In genomic region chr2:146802973-146803372, GRCm38 (mm10) we compare ENCODE assay signal across 22 mouse cellular contexts. TPM values are rescaled to one million over a fixed set of nuclear protein-coding genes. Genes with fewer than 3 reads are reported as not detected.
A peak's percentile ranks its signal among the peaks of the same experiment; 100 is the strongest.
DNase-seq lines count a peak whose midpoint lies in the region; ATAC-seq and TF ChIP-seq lines count a peak whose summit lies in the region.
"Had no signal": no experiment of that assay in that cellular context is flagged by ENCODE, and none has a peak within 500 bp of the region (broad histone marks: within the 10 kb centered on the region; RNA-seq: fewer than 3 reads in every experiment).

No protein-coding gene starts in this region.

- no peaks in the 10 kb centered on the region for H3K27me3 ChIP-seq in embryonic facial prominence, embryonic 12.5 days
- H3K27me3 ChIP-seq in embryonic facial prominence, embryonic 10.5 days (replicated peaks; ENCODE audit: low read depth, poor library complexity, severe bottlenecking): no peaks in the 10 kb centered on the region
- no peaks in the 10 kb centered on the region for H3K27me3 ChIP-seq in hindbrain, embryonic 13.5 days
- no peaks in the 10 kb centered on the region for H3K27me3 ChIP-seq in hindbrain, embryonic 14.5 days (ENCODE audit: control insufficient read depth, insufficient read depth, low read length)
- no peaks in the 10 kb centered on the region for H3K27me3 ChIP-seq in midbrain, postnatal 0 days (ENCODE audit: insufficient read depth, low read length)
- H3K27me3 ChIP-seq in midbrain, embryonic 11.5 days (ENCODE audit: control insufficient read depth, insufficient read depth, low read length): no peaks in the 10 kb centered on the region
- H3K27me3 ChIP-seq: CH12.LX; hindbrain, embryonic 12.5 days had no signal

- no peaks in the 10 kb centered on the region for H3K4me1 ChIP-seq in embryonic facial prominence, embryonic 12.5 days
- H3K4me1 ChIP-seq in embryonic facial prominence, embryonic 10.5 days: no peaks in the 10 kb centered on the region
- H3K4me1 ChIP-seq in hindbrain, embryonic 13.5 days (replicated peaks): no peaks in the 10 kb centered on the region
- no peaks in the 10 kb centered on the region for H3K4me1 ChIP-seq in hindbrain, embryonic 14.5 days (replicated peaks; ENCODE audit: control insufficient read depth, insufficient read depth, low read length)
- no peaks in the 10 kb centered on the region for H3K4me1 ChIP-seq in midbrain, postnatal 0 days (ENCODE audit: insufficient read depth, low read length)
- no peaks in the 10 kb centered on the region for H3K4me1 ChIP-seq in midbrain, embryonic 11.5 days (ENCODE audit: control insufficient read depth, insufficient read depth, low read length)
- H3K4me1 ChIP-seq: forebrain, embryonic 10.5 days; hindbrain, embryonic 12.5 days had no signal

- peak; percentile 60; the same call in 1 of the 2 replicates for ATAC-seq in embryonic facial prominence, embryonic 12.5 days (ENCODE audit: insufficient number of reproducible peaks, insufficient read depth, low FRiP score, low TSS enrichment)
- ATAC-seq in hindbrain, embryonic 13.5 days (ENCODE audit: low FRiP score): 0 out of 2 replicates have a peak, but pooled peaks have one; percentile 46
- ATAC-seq in hindbrain, embryonic 14.5 days (ENCODE audit: low FRiP score): no peak
- ATAC-seq in midbrain, postnatal 0 days (ENCODE audit: low FRiP score): 0 out of 2 replicates have a peak, but pooled peaks have one; percentile 7
- ATAC-seq in midbrain, embryonic 11.5 days (ENCODE audit: low FRiP score): no peak
- ATAC-seq: activated CD4-positive, CD25-positive, alpha-beta regulatory T cell, adult 4 months; forebrain, embryonic 14.5 days; hindbrain, postnatal 0 days; inflammation-experienced regulatory T-cells, adult 6 months; intestine, embryonic 16.5 days had no signal

- no peak overlapping the region for H3K27ac ChIP-seq in embryonic facial prominence, embryonic 12.5 days
- no peak overlapping the region for H3K27ac ChIP-seq in embryonic facial prominence, embryonic 10.5 days (replicated peaks)
- no peak overlapping the region for H3K27ac ChIP-seq in hindbrain, embryonic 13.5 days
- H3K27ac ChIP-seq in hindbrain, embryonic 14.5 days: no peak overlapping the region
- no peak overlapping the region for H3K27ac ChIP-seq in midbrain, postnatal 0 days (ENCODE audit: low read depth, low read length)
- no peak overlapping the region for H3K27ac ChIP-seq in midbrain, embryonic 11.5 days (ENCODE audit: low read depth, low read length)
- H3K27ac ChIP-seq: forebrain, embryonic 10.5 days; hindbrain, embryonic 12.5 days; hindbrain, postnatal 0 days had no signal

- H3K4me2 ChIP-seq in embryonic facial prominence, embryonic 12.5 days (replicated peaks): no peak overlapping the region
- no peak overlapping the region for H3K4me2 ChIP-seq in hindbrain, embryonic 13.5 days
- no peak overlapping the region for H3K4me2 ChIP-seq in hindbrain, embryonic 14.5 days (replicated peaks)
- H3K4me2 ChIP-seq in midbrain, postnatal 0 days (ENCODE audit: low read depth, low read length, poor library complexity, severe bottlenecking): no peak overlapping the region
- H3K4me2 ChIP-seq in midbrain, embryonic 11.5 days: no peak overlapping the region
- H3K4me2 ChIP-seq: hindbrain, embryonic 12.5 days had no signal

- H3K9me3 ChIP-seq in embryonic facial prominence, embryonic 12.5 days: no peaks in the 10 kb centered on the region
- H3K9me3 ChIP-seq in embryonic facial prominence, embryonic 10.5 days: no peaks in the 10 kb centered on the region
- no peaks in the 10 kb centered on the region for H3K9me3 ChIP-seq in hindbrain, embryonic 13.5 days
- peaks cover 5% of the 10 kb centered on the region; the same call in 1 of the 2 replicates for H3K9me3 ChIP-seq in hindbrain, embryonic 14.5 days (ENCODE audit: control insufficient read depth, low read length)
- no peaks in the 10 kb centered on the region for H3K9me3 ChIP-seq in midbrain, postnatal 0 days (ENCODE audit: low read length)
- H3K9me3 ChIP-seq in midbrain, embryonic 11.5 days (ENCODE audit: control insufficient read depth, low read length): no peaks in the 10 kb centered on the region
- H3K9me3 ChIP-seq: forebrain, embryonic 10.5 days; hindbrain, embryonic 12.5 days had no signal

- H3K4me3 ChIP-seq in embryonic facial prominence, embryonic 12.5 days: no peak overlapping the region
- no peak overlapping the region for H3K4me3 ChIP-seq in embryonic facial prominence, embryonic 10.5 days
- H3K4me3 ChIP-seq in hindbrain, embryonic 13.5 days: no peak overlapping the region
- H3K4me3 ChIP-seq in hindbrain, embryonic 14.5 days (replicated peaks; ENCODE audit: low read length): no peak overlapping the region
- H3K4me3 ChIP-seq in midbrain, postnatal 0 days (ENCODE audit: low read depth, low read length): no peak overlapping the region
- H3K4me3 ChIP-seq in midbrain, embryonic 11.5 days (ENCODE audit: low read depth, low read length): no peak overlapping the region
- H3K4me3 ChIP-seq: forebrain, embryonic 10.5 days; hindbrain, embryonic 12.5 days had no signal

- H3K36me3 ChIP-seq in embryonic facial prominence, embryonic 12.5 days: no peaks in the 10 kb centered on the region
- H3K36me3 ChIP-seq in embryonic facial prominence, embryonic 10.5 days (replicated peaks): no peaks in the 10 kb centered on the region
- H3K36me3 ChIP-seq in hindbrain, embryonic 13.5 days: no peaks in the 10 kb centered on the region
- H3K36me3 ChIP-seq in hindbrain, embryonic 14.5 days (replicated peaks; ENCODE audit: control insufficient read depth, insufficient read depth): no peaks in the 10 kb centered on the region
- no peaks in the 10 kb centered on the region for H3K36me3 ChIP-seq in midbrain, postnatal 0 days (ENCODE audit: insufficient read depth, low read length)
- no peaks in the 10 kb centered on the region for H3K36me3 ChIP-seq in midbrain, embryonic 11.5 days (ENCODE audit: control insufficient read depth, insufficient read depth, low read length)
- H3K36me3 ChIP-seq: forebrain, embryonic 10.5 days; hindbrain, embryonic 12.5 days had no signal

- TF ChIP-seq CTCF in midbrain, postnatal 0 days (IDR thresholded peaks at IDR 0.05): no peak

- no peak for DNase-seq in embryonic facial prominence, embryonic 10.5 days (ENCODE audit: low spot score)
- DNase-seq in hindbrain, embryonic 14.5 days (ENCODE audit: low spot score): no peak
- DNase-seq in midbrain, postnatal 0 days (ENCODE audit: low spot score): no peak
- no peak for DNase-seq in midbrain, embryonic 11.5 days (ENCODE audit: low spot score, missing footprints)
- DNase-seq in B cell, adult 2 months: no peak
- DNase-seq: adrenal gland, postnatal 10 days; adrenal gland, postnatal 36 days; cerebellum, adult 2 months; cerebellum, adult 9-11 months; cerebellum, postnatal 25 days; gastrocnemius, postnatal 25 days; heart, adult 18-20 months had no signal

- H3K9ac ChIP-seq in embryonic facial prominence, embryonic 12.5 days: no peak overlapping the region
- H3K9ac ChIP-seq in hindbrain, embryonic 13.5 days: no peak overlapping the region
- H3K9ac ChIP-seq in hindbrain, embryonic 14.5 days: no peak overlapping the region
- H3K9ac ChIP-seq in midbrain, postnatal 0 days (replicated peaks; ENCODE audit: low read length, poor library complexity, severe bottlenecking): no peak overlapping the region
- no peak overlapping the region for H3K9ac ChIP-seq in midbrain, embryonic 11.5 days (ENCODE audit: low read length)
- H3K9ac ChIP-seq: hindbrain, embryonic 12.5 days had no signal

RNA-seq across cellular contexts. Expression of gene Kiz, which starts 52.7 kb away (rescaled TPM):
- polyA plus RNA-seq in embryonic facial prominence, embryonic 12.5 days (2016; fragmentation: Nextera tagmentation; extraction: Ambion mirVana): 27.1 and 29.8 TPM in 2 replicates
- 23.4 and 25.2 TPM in 2 replicates for polyA plus RNA-seq in embryonic facial prominence, embryonic 10.5 days (2016; fragmentation: Nextera tagmentation; extraction: Ambion mirVana)
- 28.3 and 28.8 TPM in 2 replicates for polyA plus RNA-seq in hindbrain, embryonic 13.5 days (2015; fragmentation: Nextera tagmentation; extraction: Ambion mirVana)
- 27.2 and 27.4 TPM in 2 replicates for polyA plus RNA-seq in hindbrain, embryonic 14.5 days (2014; fragmentation: Nextera tagmentation; extraction: Ambion mirVana)
- 14.2 and 16.1 TPM in 2 replicates for total RNA-seq in midbrain, postnatal 0 days (2014; rRNA removed)
- 17.4 and 18.0 TPM in 2 replicates for polyA plus RNA-seq in midbrain, postnatal 0 days (2015; fragmentation: Nextera tagmentation; extraction: Ambion mirVana)
- polyA plus RNA-seq in midbrain, embryonic 11.5 days (2014; fragmentation: Nextera tagmentation; extraction: Ambion mirVana): 37.4 and 38.0 TPM in 2 replicates

Comparison
In these comparisons a context has a peak if more than half of its experiments do, and no peak if none do; other contexts are left out.
1. ATAC-seq: peak in embryonic facial prominence, embryonic 12.5 days (single experiment), hindbrain, embryonic 13.5 days (single experiment) and midbrain, postnatal 0 days (single experiment); none in hindbrain, embryonic 14.5 days (single experiment) and midbrain, embryonic 11.5 days (single experiment).